Mouse (Mus musculus): ENCODE data around the gene Paqr5. TPM values are rescaled to one million over a fixed set of nuclear protein-coding genes. Genes with fewer than 3 reads are reported as not detected.

Gene Paqr5
- polyA plus RNA-seq (2012; ENCODE audit: insufficient read depth, insufficient read length, missing spikeins) = not detected in 2 replicates

- no peak within 1 kb of the TSS for H3K27ac ChIP-seq (replicated peaks; ENCODE audit: low read depth, low read length)
- H3K4me3 ChIP-seq (ENCODE audit: insufficient read depth, low read depth, low read length) = peak within 1 kb of the TSS; percentile 53
- no peaks in the 10 kb centered on the region for H3K4me1 ChIP-seq (ENCODE audit: control insufficient read depth, insufficient read depth, insufficient read length, low read length)
These were observed at the start of gene Paqr5 for GRCm38 (mm10) chr9:62026600-62026999. Gene Paqr5 (minus strand): TSS chr9:62026856.

GRCm38 (mm10) chr9:62062234-62062633 lies 35.6 kb upstream of the Paqr5 start:
- Histone ChIP-seq H3K27ac (replicated peaks; ENCODE audit: low read depth, low read length) (no peak overlapping the region), H3K4me1 (ENCODE audit: control insufficient read depth, insufficient read depth, insufficient read length, low read length) (0 out of 2 replicates have a peak, but pooled peaks cover 2% of the 10 kb centered on the region), H3K4me3 (ENCODE audit: insufficient read depth, low read depth, low read length) (no peak overlapping the region)

GRCm38 (mm10) chr9:62060431-62060830 lies 33.8 kb upstream of the Paqr5 start:
- 0 out of 2 replicates have a peak, but pooled peaks cover 2% of the 10 kb centered on the region for H3K4me1 ChIP-seq (ENCODE audit: control insufficient read depth, insufficient read depth, insufficient read length, low read length)
- no peak overlapping the region for H3K27ac ChIP-seq (replicated peaks; ENCODE audit: low read depth, low read length)
- no peak overlapping the region for H3K4me3 ChIP-seq (ENCODE audit: insufficient read depth, low read depth, low read length)

GRCm38 (mm10) chr9:62059941-62060340 lies 33.3 kb upstream of the Paqr5 start:
- Histone ChIP-seq H3K4me3 (ENCODE audit: insufficient read depth, low read depth, low read length) (no peak overlapping the region), H3K4me1 (ENCODE audit: control insufficient read depth, insufficient read depth, insufficient read length, low read length) (0 out of 2 replicates have a peak, but pooled peaks cover 2% of the 10 kb centered on the region), H3K27ac (replicated peaks; ENCODE audit: low read depth, low read length) (no peak overlapping the region)

- 0 out of 2 replicates have a peak, but pooled peaks cover 2% of the 10 kb centered on the region for H3K4me1 ChIP-seq (ENCODE audit: control insufficient read depth, insufficient read depth, insufficient read length, low read length)
- no peak overlapping the region for H3K27ac ChIP-seq (replicated peaks; ENCODE audit: low read depth, low read length)
- H3K4me3 ChIP-seq (ENCODE audit: insufficient read depth, low read depth, low read length) = no peak overlapping the region
These were observed 31.3 kb upstream of the Paqr5 start for GRCm38 (mm10) chr9:62057881-62058506.

GRCm38 (mm10) chr9:62056206-62056605 lies 29.6 kb upstream of the Paqr5 start:
- Histone ChIP-seq H3K4me1 (ENCODE audit: control insufficient read depth, insufficient read depth, insufficient read length, low read length) (0 out of 2 replicates have a peak, but pooled peaks cover 2% of the 10 kb centered on the region), H3K27ac (replicated peaks; ENCODE audit: low read depth, low read length) (no peak overlapping the region), H3K4me3 (ENCODE audit: insufficient read depth, low read depth, low read length) (no peak overlapping the region)

GRCm38 (mm10) chr9:62050801-62051200 lies 24.1 kb upstream of the Paqr5 start:
- Histone ChIP-seq H3K27ac (replicated peaks; ENCODE audit: low read depth, low read length) (no peak overlapping the region), H3K4me3 (ENCODE audit: insufficient read depth, low read depth, low read length) (no peak overlapping the region), H3K4me1 (ENCODE audit: control insufficient read depth, insufficient read depth, insufficient read length, low read length) (peaks cover 7% of the 10 kb centered on the region)

GRCm38 (mm10) chr9:62049166-62049565 lies 22.5 kb upstream of the Paqr5 start:
- Histone ChIP-seq H3K4me3 (ENCODE audit: insufficient read depth, low read depth, low read length) (no peak overlapping the region), H3K27ac (replicated peaks; ENCODE audit: low read depth, low read length) (no peak overlapping the region), H3K4me1 (ENCODE audit: control insufficient read depth, insufficient read depth, insufficient read length, low read length) (peaks cover 7% of the 10 kb centered on the region)

GRCm38 (mm10) chr9:62042167-62042566 lies 15.5 kb upstream of the Paqr5 start:
- Histone ChIP-seq H3K4me1 (ENCODE audit: control insufficient read depth, insufficient read depth, insufficient read length, low read length) (no peaks in the 10 kb centered on the region), H3K4me3 (ENCODE audit: insufficient read depth, low read depth, low read length) (no peak overlapping the region), H3K27ac (replicated peaks; ENCODE audit: low read depth, low read length) (no peak overlapping the region)

- Histone ChIP-seq H3K27ac (replicated peaks; ENCODE audit: low read depth, low read length) (no peak overlapping the region), H3K4me3 (ENCODE audit: insufficient read depth, low read depth, low read length) (no peak overlapping the region), H3K4me1 (ENCODE audit: control insufficient read depth, insufficient read depth, insufficient read length, low read length) (no peaks in the 10 kb centered on the region)
These were observed 13.5 kb upstream of the Paqr5 start for GRCm38 (mm10) chr9:62040008-62040608.

- H3K27ac ChIP-seq (replicated peaks; ENCODE audit: low read depth, low read length) = no peak overlapping the region
- H3K4me1 ChIP-seq (ENCODE audit: control insufficient read depth, insufficient read depth, insufficient read length, low read length) = no peaks in the 10 kb centered on the region
These were observed 9.2 kb upstream of the Paqr5 start for GRCm38 (mm10) chr9:62035806-62036205.

GRCm38 (mm10) chr9:62032206-62032605 lies 5.5 kb upstream of the Paqr5 start:
- Histone ChIP-seq H3K4me3 (ENCODE audit: insufficient read depth, low read depth, low read length) (no peak overlapping the region), H3K4me1 (ENCODE audit: control insufficient read depth, insufficient read depth, insufficient read length, low read length) (no peaks in the 10 kb centered on the region), H3K27ac (replicated peaks; ENCODE audit: low read depth, low read length) (no peak overlapping the region)

More at GRCm38 (mm10) chr9:62035806-62036205, 9.2 kb upstream of the Paqr5 start:
- H3K4me3 ChIP-seq (ENCODE audit: insufficient read depth, low read depth, low read length) = no peak overlapping the region

GRCm38 (mm10) chr9:62028072-62028471 lies 1.4 kb upstream of the Paqr5 start:
- Histone ChIP-seq H3K4me3 (ENCODE audit: insufficient read depth, low read depth, low read length) (no peak overlapping the region), H3K27ac (replicated peaks; ENCODE audit: low read depth, low read length) (no peak overlapping the region), H3K4me1 (ENCODE audit: control insufficient read depth, insufficient read depth, insufficient read length, low read length) (no peaks in the 10 kb centered on the region)

- Histone ChIP-seq H3K4me3 (ENCODE audit: insufficient read depth, low read depth, low read length) (no peak overlapping the region), H3K4me1 (ENCODE audit: control insufficient read depth, insufficient read depth, insufficient read length, low read length) (no peaks in the 10 kb centered on the region), H3K27ac (replicated peaks; ENCODE audit: low read depth, low read length) (no peak overlapping the region)
These were observed 1.6 kb downstream of the Paqr5 start for GRCm38 (mm10) chr9:62025056-62025455.

- Histone ChIP-seq H3K27ac (replicated peaks; ENCODE audit: low read depth, low read length) (no peak overlapping the region), H3K4me1 (ENCODE audit: control insufficient read depth, insufficient read depth, insufficient read length, low read length) (no peaks in the 10 kb centered on the region), H3K4me3 (ENCODE audit: insufficient read depth, low read depth, low read length) (no peak overlapping the region)
These were observed 2.8 kb downstream of the Paqr5 start for GRCm38 (mm10) chr9:62023879-62024278.

Data from brown adipose tissue, adult 24 weeks (tissue).